Mouse (Mus musculus) heart, adult 2 months (tissue): ENCODE measurements at regions not wholly inside any gene's neighbourhood (a gene's known extent, or its start where the extent isn't known, plus 50 kb on each side); places are given as distances from the start of the nearest gene placed in this dataset.

Experiments
- CTCF ChIP-seq: fragments of 200-600 bp; IDR thresholded peaks from 2 replicates; pipeline ENCODE4 v1.8.1; 2022; ENCODE audit warnings: antibody characterized with exemption, mild to moderate bottlenecking, moderate library complexity
- EP300 ChIP-seq: fragments of 200-500 bp; IDR thresholded peaks from 2 replicates; pipeline ENCODE4 v1.6.1; 2011; ENCODE audit warnings: low read depth, low read length, control low read depth; ENCODE audit not compliant: insufficient read depth
- POLR2A ChIP-seq: fragments of 200-500 bp; IDR thresholded peaks from 2 replicates; pipeline ENCODE4 v1.6.1; 2011; ENCODE audit warnings: mild to moderate bottlenecking, low read depth, low read length, control low read depth; ENCODE audit not compliant: insufficient read depth

DNA sequence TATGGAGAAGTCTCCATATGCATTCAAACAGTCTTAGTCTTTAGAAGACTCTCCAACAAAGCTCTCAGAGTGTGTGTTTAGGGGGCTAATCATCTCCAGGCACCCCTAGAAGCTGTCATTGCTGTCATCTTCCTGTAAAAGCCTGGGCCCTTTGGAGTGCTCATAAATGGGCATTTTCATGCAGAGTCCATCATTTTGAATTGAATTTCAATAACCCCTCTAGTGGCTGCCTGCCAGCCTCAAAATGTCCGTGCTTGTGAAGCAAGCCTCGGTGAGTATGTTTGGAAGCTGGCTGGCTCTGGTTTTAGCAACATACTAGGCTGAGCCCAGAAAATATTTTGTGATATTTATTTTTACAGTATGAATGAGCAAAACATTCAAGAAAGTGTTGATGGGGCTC lies 195.2 kb downstream of the Wnt5a start:
- TF ChIP-seq POLR2A (no peak), CTCF (no peak), EP300 (no peak)
